Mouse (Mus musculus) CD4-positive, CD25-positive, alpha-beta regulatory T cell (primary cell): ENCODE results near the gene Gm20765. TPM values are rescaled to one million over a fixed set of nuclear protein-coding genes. Genes with fewer than 3 reads are reported as not detected.

Experiments
- polyA plus RNA-seq: library from polyadenylated mRNA; unstranded; fragments of 100-300 nt; shearing (Covaris generic); gene quantifications from one replicate; pipeline ENCODE4 v1.2.1, GENCODE M21; 2017

The Gm20765 gene
- polyA plus RNA-seq = not detected

DNA sequence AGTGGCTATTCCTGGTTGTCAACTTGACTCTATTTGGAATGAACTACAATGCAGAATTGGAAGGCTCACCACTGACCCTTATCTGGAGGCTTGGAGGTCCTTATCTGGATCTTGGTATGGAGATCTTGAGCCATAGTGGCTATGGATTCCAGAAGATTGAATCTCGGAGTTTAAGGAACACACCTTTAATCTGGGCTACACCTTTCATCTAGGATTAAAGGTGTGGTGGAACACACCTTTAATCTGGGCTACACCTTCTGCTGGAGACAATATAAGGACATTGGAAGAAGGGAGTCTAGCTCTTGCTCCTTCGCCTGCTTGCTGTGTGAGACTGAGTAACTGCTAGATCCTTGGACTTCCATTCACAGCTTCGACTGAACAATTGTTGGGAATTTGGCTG is at the start of gene Gm20765:
TSS of gene Gm20765 (plus strand) at position 301 of the 400 bp plus-strand sequence.

DNA sequence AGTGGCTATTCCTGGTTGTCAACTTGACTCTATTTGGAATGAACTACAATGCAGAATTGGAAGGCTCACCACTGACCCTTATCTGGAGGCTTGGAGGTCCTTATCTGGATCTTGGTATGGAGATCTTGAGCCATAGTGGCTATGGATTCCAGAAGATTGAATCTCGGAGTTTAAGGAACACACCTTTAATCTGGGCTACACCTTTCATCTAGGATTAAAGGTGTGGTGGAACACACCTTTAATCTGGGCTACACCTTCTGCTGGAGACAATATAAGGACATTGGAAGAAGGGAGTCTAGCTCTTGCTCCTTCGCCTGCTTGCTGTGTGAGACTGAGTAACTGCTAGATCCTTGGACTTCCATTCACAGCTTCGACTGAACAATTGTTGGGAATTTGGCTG is 42.6 kb upstream of the Gm20765 start, which contains the start of gene Gm21293:
TSS of gene Gm21293 (plus strand) at position 301 of the 400 bp plus-strand sequence.

DNA sequence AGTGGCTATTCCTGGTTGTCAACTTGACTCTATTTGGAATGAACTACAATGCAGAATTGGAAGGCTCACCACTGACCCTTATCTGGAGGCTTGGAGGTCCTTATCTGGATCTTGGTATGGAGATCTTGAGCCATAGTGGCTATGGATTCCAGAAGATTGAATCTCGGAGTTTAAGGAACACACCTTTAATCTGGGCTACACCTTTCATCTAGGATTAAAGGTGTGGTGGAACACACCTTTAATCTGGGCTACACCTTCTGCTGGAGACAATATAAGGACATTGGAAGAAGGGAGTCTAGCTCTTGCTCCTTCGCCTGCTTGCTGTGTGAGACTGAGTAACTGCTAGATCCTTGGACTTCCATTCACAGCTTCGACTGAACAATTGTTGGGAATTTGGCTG is 34.1 kb upstream of the Gm20765 start, which contains the start of gene Gm6763:
TSS of gene Gm6763 (plus strand) at position 301 of the 400 bp plus-strand sequence.

DNA sequence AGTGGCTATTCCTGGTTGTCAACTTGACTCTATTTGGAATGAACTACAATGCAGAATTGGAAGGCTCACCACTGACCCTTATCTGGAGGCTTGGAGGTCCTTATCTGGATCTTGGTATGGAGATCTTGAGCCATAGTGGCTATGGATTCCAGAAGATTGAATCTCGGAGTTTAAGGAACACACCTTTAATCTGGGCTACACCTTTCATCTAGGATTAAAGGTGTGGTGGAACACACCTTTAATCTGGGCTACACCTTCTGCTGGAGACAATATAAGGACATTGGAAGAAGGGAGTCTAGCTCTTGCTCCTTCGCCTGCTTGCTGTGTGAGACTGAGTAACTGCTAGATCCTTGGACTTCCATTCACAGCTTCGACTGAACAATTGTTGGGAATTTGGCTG is 25.6 kb upstream of the Gm20765 start, which contains the start of gene Gm8764:
TSS of gene Gm8764 (plus strand) at position 301 of the 400 bp plus-strand sequence.

GRCm38 (mm10) chr10:104168215-104168614 is 17.1 kb upstream of the Gm20765 start, which contains the start of gene Gm21304:
TSS of gene Gm21304 (plus strand) at chr10:104168515.

DNA sequence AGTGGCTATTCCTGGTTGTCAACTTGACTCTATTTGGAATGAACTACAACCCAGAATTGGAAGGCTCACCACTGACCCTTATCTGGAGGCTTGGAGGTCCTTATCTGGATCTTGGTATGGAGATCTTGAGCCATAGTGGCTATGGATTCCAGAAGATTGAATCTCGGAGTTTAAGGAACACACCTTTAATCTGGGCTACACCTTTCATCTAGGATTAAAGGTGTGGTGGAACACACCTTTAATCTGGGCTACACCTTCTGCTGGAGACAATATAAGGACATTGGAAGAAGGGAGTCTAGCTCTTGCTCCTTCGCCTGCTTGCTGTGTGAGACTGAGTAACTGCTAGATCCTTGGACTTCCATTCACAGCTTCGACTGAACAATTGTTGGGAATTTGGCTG is 8.6 kb upstream of the Gm20765 start, which contains the start of gene Gm21312:
TSS of gene Gm21312 (plus strand) at position 301 of the 400 bp plus-strand sequence.

DNA sequence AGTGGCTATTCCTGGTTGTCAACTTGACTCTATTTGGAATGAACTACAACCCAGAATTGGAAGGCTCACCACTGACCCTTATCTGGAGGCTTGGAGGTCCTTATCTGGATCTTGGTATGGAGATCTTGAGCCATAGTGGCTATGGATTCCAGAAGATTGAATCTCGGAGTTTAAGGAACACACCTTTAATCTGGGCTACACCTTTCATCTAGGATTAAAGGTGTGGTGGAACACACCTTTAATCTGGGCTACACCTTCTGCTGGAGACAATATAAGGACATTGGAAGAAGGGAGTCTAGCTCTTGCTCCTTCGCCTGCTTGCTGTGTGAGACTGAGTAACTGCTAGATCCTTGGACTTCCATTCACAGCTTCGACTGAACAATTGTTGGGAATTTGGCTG is 8.4 kb downstream of the Gm20765 start, which contains the start of gene Gm4340:
TSS of gene Gm4340 (plus strand) at position 301 of the 400 bp plus-strand sequence.

Other genes starting within 250 kb of the Gm20765 start
- not detected for gene Gm21293, start 42.5 kb upstream of the Gm20765 start, polyA plus RNA-seq
- not detected for gene Gm6763, start 34.0 kb upstream of the Gm20765 start, polyA plus RNA-seq
- gene Gm8764, start 25.5 kb upstream of the Gm20765 start, polyA plus RNA-seq = not detected
- not detected for gene Gm21304, start 17.0 kb upstream of the Gm20765 start, polyA plus RNA-seq
- gene Gm21312, start 8.5 kb upstream of the Gm20765 start, polyA plus RNA-seq = not detected
- gene Gm4340, start 8.5 kb downstream of the Gm20765 start, polyA plus RNA-seq = not detected